Mouse (Mus musculus) embryonic facial prominence, embryonic 11.5 days (tissue): Measurements from ENCODE around the gene Pigf. TPM values are rescaled to one million over a fixed set of nuclear protein-coding genes. Genes with fewer than 3 reads are reported as not detected.
A peak's percentile ranks its signal among the peaks of the same experiment; 100 is the strongest.

ENCODE experiments used
- ATAC-seq: fragments of 200-750 bp; cut with Nextera tagmentation; replicated peaks from 2 replicates; pipeline ENCODE4 v1.8.0; 2017; ENCODE audit warnings: low read depth; ENCODE audit not compliant: insufficient number of reproducible peaks, low FRiP score, low TSS enrichment
- DNase-seq: peaks from one replicate; pipeline ENCODE4 v3.0.0-alpha.2; 2015; ENCODE audit warnings: low spot score
- H3K27ac ChIP-seq: fragments of 300-500 bp; sonication (generic); replicated peaks from 2 replicates; pipeline ENCODE4 v1.5.1; 2014; ENCODE audit warnings: mild to moderate bottlenecking, low read depth, low read length, control low read depth
- H3K27me3 ChIP-seq: fragments of 300-500 bp; sonication (generic); 2 replicates; pipeline ENCODE4 v1.6.1; 2014; ENCODE audit warnings: mild to moderate bottlenecking, low read length, moderate library complexity, mixed read lengths; ENCODE audit not compliant: control insufficient read depth, insufficient read depth
- H3K36me3 ChIP-seq: fragments of 300-500 bp; sonication (generic); replicated peaks from 2 replicates; pipeline ENCODE4 v1.6.1; 2014; ENCODE audit warnings: low read depth, mild to moderate bottlenecking, low read length, moderate library complexity, mixed read lengths; ENCODE audit not compliant: control insufficient read depth, insufficient read depth
- H3K4me1 ChIP-seq: fragments of 300-500 bp; sonication (generic); 2 replicates; pipeline ENCODE4 v1.6.1; 2014; ENCODE audit warnings: low read length, mixed read lengths; ENCODE audit not compliant: control insufficient read depth, insufficient read depth
- H3K4me2 ChIP-seq: fragments of 300-500 bp; sonication (generic); 2 replicates; pipeline ENCODE4 v1.6.1; 2014; ENCODE audit warnings: low read depth, mild to moderate bottlenecking, control low read depth, low read length, moderate library complexity
- H3K4me3 ChIP-seq: fragments of 300-500 bp; sonication (generic); 2 replicates; pipeline ENCODE4 v1.5.1; 2014; ENCODE audit warnings: low read depth, low read length, control low read depth
- H3K9ac ChIP-seq: fragments of 300-500 bp; sonication (generic); replicated peaks from 2 replicates; pipeline ENCODE4 v1.6.1; 2014; ENCODE audit warnings: mild to moderate bottlenecking, control low read depth, low read length
- H3K9me3 ChIP-seq: fragments of 300-500 bp; sonication (generic); replicated peaks from 2 replicates; pipeline ENCODE4 v1.6.1; 2016; ENCODE audit warnings: mild to moderate bottlenecking, low read length, inconsistent platforms, mixed read lengths; ENCODE audit not compliant: control insufficient read depth
- WGBS: fragments of 180-500 bp; shearing (Covaris S2); extraction: QIAGEN DNeasy Blood & Tissue Kit; methylation state at CpG from one replicate; pipeline ENCODE4 v1.1.7; 2014; 5-methylcytosine and 5-hydroxymethylcytosine counted together
- polyA plus RNA-seq: library from polyadenylated mRNA; unstranded; fragments of >200 nt; fragmentation: Nextera tagmentation; extraction: Ambion mirVana; gene quantifications from 2 replicates; pipeline ENCODE4 v1.2.1, GENCODE M21; 2014

Pigf gene
- polyA plus RNA-seq, 1 experiment from 2014 or later: 49.1 TPM

- no peak overlapping the region for H3K4me3 ChIP-seq
- no peaks in the 10 kb centered on the region for H3K36me3 ChIP-seq
- no peaks in the 10 kb centered on the region for H3K27me3 ChIP-seq
- H3K4me2 ChIP-seq: no peak overlapping the region
- no peaks in the 10 kb centered on the region for H3K9me3 ChIP-seq
- ATAC-seq: no peak
- 50% methylated on average over 5 of the region's 5 CpGs for WGBS
- no peak for DNase-seq
- no peak overlapping the region for H3K9ac ChIP-seq
- H3K4me1 ChIP-seq: no peaks in the 10 kb centered on the region
- no peak overlapping the region for H3K27ac ChIP-seq
Measured at GRCm38 (mm10) chr17:87049696-87050095, 24.5 kb upstream of the Pigf start.

DNA sequence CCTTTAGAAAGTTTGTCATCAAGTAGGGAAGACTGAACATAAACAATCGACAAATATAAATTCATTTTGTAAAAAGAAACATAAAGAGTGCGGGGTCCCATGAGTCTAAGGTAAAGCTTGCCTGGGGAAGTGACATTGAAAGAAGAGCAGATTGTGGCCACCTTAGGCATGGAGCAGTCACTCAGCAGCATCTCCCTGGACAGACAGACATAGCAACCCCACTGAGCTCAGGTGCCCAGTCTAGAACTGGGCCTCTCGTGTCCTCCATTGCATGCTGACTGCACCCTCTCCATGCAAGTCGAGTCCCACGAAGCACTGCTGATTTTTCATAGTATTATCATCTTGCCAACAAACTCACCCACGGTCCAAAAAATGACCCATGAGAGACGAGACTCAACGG is 19.6 kb upstream of the Pigf start:
- no peaks in the 10 kb centered on the region for H3K36me3 ChIP-seq
- H3K4me1 ChIP-seq: no peaks in the 10 kb centered on the region
- no peak overlapping the region for H3K4me3 ChIP-seq
- H3K9me3 ChIP-seq: no peaks in the 10 kb centered on the region
- 83% methylated on average over 8 of the region's 8 CpGs for WGBS
- DNase-seq (no peak), ATAC-seq (no peak)
- no peak overlapping the region for H3K27ac ChIP-seq
- no peaks in the 10 kb centered on the region for H3K27me3 ChIP-seq
- H3K9ac ChIP-seq: no peak overlapping the region
- no peak overlapping the region for H3K4me2 ChIP-seq

GRCm38 (mm10) chr17:87044364-87044763 is 19.2 kb upstream of the Pigf start:
- Histone ChIP-seq H3K9me3 (no peaks in the 10 kb centered on the region), H3K4me1 (no peaks in the 10 kb centered on the region), H3K36me3 (no peaks in the 10 kb centered on the region), H3K4me2 (no peak overlapping the region), H3K4me3 (no peak overlapping the region), H3K9ac (no peak overlapping the region), H3K27me3 (no peaks in the 10 kb centered on the region), H3K27ac (no peak overlapping the region)
- 2% methylated on average over 15 of the region's 15 CpGs for WGBS
- peak; percentile 98 for DNase-seq
- 0 out of 2 replicates have a peak, but pooled peaks have one; percentile 65 for ATAC-seq

- Histone ChIP-seq H3K9ac (no peak overlapping the region), H3K36me3 (no peaks in the 10 kb centered on the region), H3K4me1 (no peaks in the 10 kb centered on the region), H3K4me3 (no peak overlapping the region), H3K27me3 (no peaks in the 10 kb centered on the region), H3K9me3 (no peaks in the 10 kb centered on the region), H3K4me2 (no peak overlapping the region), H3K27ac (no peak overlapping the region)
- 74% methylated on average over 19 of the region's 19 CpGs for WGBS
- no peak for DNase-seq
- ATAC-seq: no peak
Measured at GRCm38 (mm10) chr17:87041739-87042138, 16.5 kb upstream of the Pigf start.

DNA sequence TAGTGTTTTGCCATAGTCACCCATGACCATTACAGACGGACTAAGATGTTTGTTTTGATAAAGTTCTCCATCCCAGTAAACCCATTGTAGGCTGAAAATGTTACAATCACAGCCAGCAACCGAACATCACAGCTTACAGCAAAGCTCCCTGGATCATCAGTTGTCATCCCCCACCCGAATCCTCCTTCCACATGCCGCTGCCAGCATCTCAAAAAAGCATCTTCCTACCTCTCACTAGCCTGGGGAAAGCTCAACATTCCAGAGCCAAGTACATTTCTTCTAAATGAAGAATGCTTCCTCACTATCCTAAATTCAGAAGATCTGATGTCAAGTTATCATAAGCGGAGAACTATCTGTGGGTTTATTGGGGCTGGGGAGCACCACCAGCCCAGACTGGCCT is 13.3 kb upstream of the Pigf start:
- Histone ChIP-seq H3K4me1 (no peaks in the 10 kb centered on the region), H3K9me3 (no peaks in the 10 kb centered on the region), H3K9ac (no peak overlapping the region), H3K4me2 (no peak overlapping the region), H3K27ac (no peak overlapping the region), H3K36me3 (peaks cover 4% of the 10 kb centered on the region), H3K4me3 (no peak overlapping the region), H3K27me3 (no peaks in the 10 kb centered on the region)
- no peak for ATAC-seq
- DNase-seq: no peak
- 89% methylated on average over 5 of the region's 5 CpGs for WGBS

- H3K4me1 ChIP-seq: no peaks in the 10 kb centered on the region
- no peaks in the 10 kb centered on the region for H3K9me3 ChIP-seq
- H3K36me3 ChIP-seq: peaks cover 6% of the 10 kb centered on the region
- no peaks in the 10 kb centered on the region for H3K27me3 ChIP-seq
- WGBS: 65% methylated on average over 10 of the region's 10 CpGs
- ATAC-seq (no peak), DNase-seq (peak; percentile 74)
- no peak overlapping the region for H3K9ac ChIP-seq
- no peak overlapping the region for H3K4me3 ChIP-seq
- H3K4me2 ChIP-seq: no peak overlapping the region
- no peak overlapping the region for H3K27ac ChIP-seq
Measured at GRCm38 (mm10) chr17:87036141-87037073, 11.2 kb upstream of the Pigf start.

DNA sequence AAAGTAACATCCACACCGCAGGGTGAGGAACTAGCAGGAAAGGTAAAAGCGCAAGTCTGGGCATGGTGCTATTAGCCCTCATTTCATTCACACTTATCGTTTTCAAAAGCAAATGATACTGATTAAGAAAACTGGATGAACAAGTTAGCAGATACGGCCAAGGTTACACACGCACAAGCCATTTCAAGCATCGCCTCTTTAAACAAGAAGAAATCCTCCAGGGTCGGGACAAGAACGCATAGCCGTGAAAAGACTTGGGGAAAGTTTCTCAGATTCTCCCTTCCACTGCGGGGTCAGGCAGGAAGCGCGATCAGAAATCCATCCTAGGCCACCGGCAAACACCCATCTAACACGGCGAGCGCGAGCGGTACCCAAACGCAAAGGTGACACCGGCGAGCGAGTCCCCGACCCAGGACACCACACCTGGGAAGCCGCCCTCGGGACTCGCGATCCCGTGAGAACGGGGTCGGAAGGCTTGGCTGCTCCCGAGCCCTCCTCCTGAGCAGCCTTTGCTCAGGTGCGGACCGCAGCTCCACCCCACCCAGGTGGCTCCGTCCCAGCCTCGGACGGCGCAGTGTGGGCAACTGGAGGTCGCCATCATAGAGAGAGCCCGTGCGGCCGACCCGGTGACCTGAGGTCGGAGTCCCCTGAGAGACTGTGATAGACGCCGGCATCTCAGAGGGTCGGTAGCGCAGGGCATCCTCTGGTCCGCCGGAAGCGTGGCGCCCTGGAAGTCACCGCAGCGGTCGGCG is 539 bp downstream of the Pigf start:
- Histone ChIP-seq H3K4me2 (peak overlapping the region; percentile 85), H3K9ac (peak overlapping the region; percentile 69), H3K9me3 (no peaks in the 10 kb centered on the region), H3K27me3 (no peaks in the 10 kb centered on the region), H3K36me3 (no peaks in the 10 kb centered on the region; the same call in 1 of the 2 replicates), H3K4me3 (peak overlapping the region; percentile 91), H3K27ac (no peak overlapping the region; the same call in 1 of the 2 replicates), H3K4me1 (0 out of 2 replicates have a peak, but pooled peaks cover 2% of the 10 kb centered on the region)
- WGBS: under 1% methylated on average over 55 of the region's 55 CpGs
- DNase-seq: peak; percentile 22
- peak; percentile 86; the same call in 1 of the 2 replicates for ATAC-seq

GRCm38 (mm10) chr17:87019692-87020091 is 5.5 kb downstream of the Pigf start:
- H3K9me3 ChIP-seq: no peaks in the 10 kb centered on the region
- H3K9ac ChIP-seq: no peak overlapping the region
- no peak for DNase-seq
- H3K27ac ChIP-seq: no peak overlapping the region
- H3K27me3 ChIP-seq: no peaks in the 10 kb centered on the region
- 87% methylated on average over 5 of the region's 5 CpGs for WGBS
- no peak for ATAC-seq
- H3K4me1 ChIP-seq: 0 out of 2 replicates have a peak, but pooled peaks cover 2% of the 10 kb centered on the region
- no peak overlapping the region for H3K4me3 ChIP-seq
- H3K4me2 ChIP-seq: no peak overlapping the region
- H3K36me3 ChIP-seq: no peaks in the 10 kb centered on the region
